Mouse (Mus musculus) liver, embryonic 12.5 days (tissue): ENCODE measurements at regions not wholly inside any gene's neighbourhood (a gene's known extent, or its start where the extent isn't known, plus 50 kb on each side); places are given as distances from the start of the nearest gene placed in this dataset.

Experiments used
- ATAC-seq: fragments of 200-750 bp; cut with Nextera tagmentation; 2 replicates; pipeline ENCODE4 v1.8.0; 2017; ENCODE audit warnings: moderate number of reproducible peaks, mild to moderate bottlenecking, moderate library complexity
- H3K27ac ChIP-seq: fragments of 300-500 bp; sonication (generic); 2 replicates; pipeline ENCODE4 v1.5.1; 2016; ENCODE audit warnings: mild to moderate bottlenecking
- H3K27me3 ChIP-seq: fragments of 300-500 bp; sonication (generic); replicated peaks from 2 replicates; pipeline ENCODE4 v1.6.1; 2016; ENCODE audit warnings: mild to moderate bottlenecking, moderate library complexity
- H3K36me3 ChIP-seq: fragments of 300-500 bp; sonication (generic); 2 replicates; pipeline ENCODE4 v1.6.1; 2016; ENCODE audit warnings: mild to moderate bottlenecking, moderate library complexity
- H3K4me1 ChIP-seq: fragments of 300-500 bp; sonication (generic); 2 replicates; pipeline ENCODE4 v1.6.1; 2016
- H3K4me2 ChIP-seq: fragments of 300-500 bp; sonication (generic); 2 replicates; pipeline ENCODE4 v1.6.1; 2016; ENCODE audit warnings: mild to moderate bottlenecking, moderate library complexity
- H3K4me3 ChIP-seq: fragments of 300-500 bp; sonication (generic); 2 replicates; pipeline ENCODE4 v1.5.1; 2016; ENCODE audit warnings: mild to moderate bottlenecking, moderate library complexity
- H3K9ac ChIP-seq: fragments of 300-500 bp; sonication (generic); 2 replicates; pipeline ENCODE4 v1.6.1; 2016; ENCODE audit warnings: mild to moderate bottlenecking, moderate library complexity
- H3K9me3 ChIP-seq: fragments of 300-500 bp; sonication (generic); replicated peaks from 2 replicates; pipeline ENCODE4 v1.6.1; 2016; ENCODE audit warnings: mild to moderate bottlenecking, moderate library complexity
- WGBS: fragments of 180-500 bp; shearing (Covaris S2); methylation state at CpG from one replicate; pipeline ENCODE4 v1.1.7; 2016; ENCODE audit not compliant: insufficient replicate concordance; 5-methylcytosine and 5-hydroxymethylcytosine counted together

DNA sequence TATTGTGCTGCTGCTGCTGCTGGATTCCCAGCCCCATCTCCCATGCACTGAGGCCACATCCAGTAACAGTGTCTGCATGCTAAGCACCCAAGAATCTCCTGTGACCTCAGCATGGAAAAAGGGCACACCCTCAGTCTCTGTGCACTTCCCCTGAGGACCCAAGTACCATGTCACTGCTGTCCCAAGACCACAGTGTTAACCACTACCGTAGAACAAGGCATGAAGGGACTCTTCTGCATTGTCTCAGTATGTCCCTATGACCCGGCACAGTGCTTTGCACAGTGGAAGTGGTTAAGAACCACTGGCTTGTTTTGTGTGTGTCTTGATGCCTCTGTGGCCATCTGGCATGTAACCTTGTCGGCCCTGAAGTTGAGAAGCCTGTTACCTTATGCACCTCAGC, 220.6 kb upstream of the Six2 start:
- ATAC-seq: no peak
- H3K9me3 ChIP-seq: 0 out of 2 replicates have a peak, but pooled peaks cover 5% of the 10 kb centered on the region
- no peaks in the 10 kb centered on the region for H3K4me1 ChIP-seq
- H3K27me3 ChIP-seq: no peaks in the 10 kb centered on the region
- no peak overlapping the region for H3K27ac ChIP-seq
- WGBS: 65% methylated on average over 3 of the region's 3 CpGs
- H3K4me2 ChIP-seq: no peak overlapping the region
- H3K9ac ChIP-seq: no peak overlapping the region
- no peaks in the 10 kb centered on the region for H3K36me3 ChIP-seq
- no peak overlapping the region for H3K4me3 ChIP-seq

DNA sequence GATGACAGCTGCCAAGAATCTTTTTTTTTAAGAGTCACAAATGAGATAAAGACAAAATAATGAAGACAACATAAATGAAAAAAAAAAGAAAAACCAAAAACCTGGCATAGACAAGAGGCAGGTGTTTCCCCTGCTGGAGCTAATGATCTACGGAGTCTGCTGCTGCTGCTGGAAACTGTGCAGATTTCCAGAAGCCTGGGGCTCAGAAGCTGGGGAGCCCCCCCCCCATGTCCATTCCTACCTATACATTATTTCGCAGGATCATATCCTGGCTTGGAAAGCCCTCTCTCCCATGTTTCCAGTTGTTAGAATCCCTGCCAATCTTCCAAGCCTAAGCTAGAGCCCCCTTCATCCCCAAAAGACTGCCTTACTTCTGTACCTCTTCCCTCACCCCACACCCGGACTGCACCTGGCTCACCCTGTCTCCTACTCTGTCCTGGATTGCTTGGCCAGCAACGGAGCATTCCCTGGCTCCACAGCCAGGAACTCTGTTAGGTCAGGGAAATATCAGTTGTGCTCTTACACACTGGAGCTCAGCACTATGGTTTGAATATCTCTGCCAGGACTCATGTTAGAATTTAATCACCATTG, 218.6 kb upstream of the Six2 start:
- no peaks in the 10 kb centered on the region for H3K27me3 ChIP-seq
- H3K4me1 ChIP-seq: no peaks in the 10 kb centered on the region
- no peak overlapping the region for H3K4me2 ChIP-seq
- no peak overlapping the region for H3K9ac ChIP-seq
- WGBS: 54% methylated on average over 4 of the region's 4 CpGs
- H3K9me3 ChIP-seq: 0 out of 2 replicates have a peak, but pooled peaks cover 5% of the 10 kb centered on the region
- no peak for ATAC-seq
- no peaks in the 10 kb centered on the region for H3K36me3 ChIP-seq
- H3K27ac ChIP-seq: no peak overlapping the region
- H3K4me3 ChIP-seq: no peak overlapping the region

DNA sequence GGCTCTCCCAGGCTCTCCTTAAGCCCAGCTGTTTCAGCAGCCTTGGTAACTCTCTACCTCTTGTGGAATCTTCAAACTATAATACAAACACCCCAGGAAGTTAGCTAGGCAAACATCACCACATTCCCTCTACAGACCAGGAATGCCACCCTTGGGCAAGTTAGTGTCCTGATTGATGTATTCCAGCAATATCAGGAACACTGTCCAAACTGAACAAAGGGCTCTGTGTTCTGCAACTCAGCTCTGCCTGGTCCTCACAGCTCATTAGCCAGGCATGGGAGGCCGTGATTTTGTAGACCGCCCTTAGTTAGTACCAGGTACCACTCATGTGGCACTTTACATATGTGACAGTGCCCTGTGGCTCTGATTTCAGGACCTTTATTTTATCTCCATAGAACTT, 214.5 kb upstream of the Six2 start:
- no peak overlapping the region for H3K27ac ChIP-seq
- 0 out of 2 replicates have a peak, but pooled peaks cover 5% of the 10 kb centered on the region for H3K9me3 ChIP-seq
- no peaks in the 10 kb centered on the region for H3K36me3 ChIP-seq
- H3K27me3 ChIP-seq: no peaks in the 10 kb centered on the region
- ATAC-seq: no peak
- no peaks in the 10 kb centered on the region for H3K4me1 ChIP-seq
- H3K9ac ChIP-seq: no peak overlapping the region
- WGBS: 79% methylated on average over 2 of the region's 2 CpGs
- no peak overlapping the region for H3K4me2 ChIP-seq
- no peak overlapping the region for H3K4me3 ChIP-seq

- Histone ChIP-seq H3K4me2 (no peak overlapping the region), H3K27ac (no peak overlapping the region), H3K4me3 (no peak overlapping the region), H3K4me1 (no peaks in the 10 kb centered on the region), H3K36me3 (no peaks in the 10 kb centered on the region), H3K9me3 (no peaks in the 10 kb centered on the region), H3K27me3 (no peaks in the 10 kb centered on the region), H3K9ac (no peak overlapping the region)
- WGBS: 62% methylated on average over 6 of the region's 6 CpGs
- no peak for ATAC-seq
These were observed 211.0 kb upstream of the Six2 start for GRCm38 (mm10) chr17:85899096-85899495.

DNA sequence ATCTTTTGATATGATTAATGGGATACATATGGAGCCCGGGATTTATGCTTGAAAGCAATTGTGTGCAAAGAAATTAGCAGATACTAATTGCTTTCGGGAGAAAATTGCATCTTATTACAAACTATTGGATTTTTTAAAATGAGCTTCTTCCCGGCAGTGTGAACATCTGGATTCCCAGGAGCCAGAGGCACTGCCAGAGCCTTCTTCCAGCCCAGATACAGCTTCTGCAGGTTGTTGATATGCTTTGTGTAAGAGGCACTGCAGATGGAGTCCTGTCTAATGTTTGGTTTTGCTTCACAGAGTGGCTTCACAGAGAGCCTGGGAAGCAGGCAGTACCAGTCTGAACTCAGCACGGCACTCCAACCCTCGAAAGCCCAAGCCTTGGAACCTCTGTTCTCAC, 207.9 kb upstream of the Six2 start:
- Histone ChIP-seq H3K4me3 (no peak overlapping the region), H3K9ac (no peak overlapping the region), H3K27ac (no peak overlapping the region), H3K9me3 (no peaks in the 10 kb centered on the region), H3K4me1 (no peaks in the 10 kb centered on the region), H3K27me3 (0 out of 2 replicates have a peak, but pooled peaks cover 11% of the 10 kb centered on the region), H3K36me3 (no peaks in the 10 kb centered on the region), H3K4me2 (no peak overlapping the region)
- ATAC-seq: no peak
- WGBS: 65% methylated on average over 5 of the region's 5 CpGs

GRCm38 (mm10) chr17:85891243-85891642, 203.2 kb upstream of the Six2 start:
- Histone ChIP-seq H3K27me3 (peaks cover 24% of the 10 kb centered on the region), H3K4me3 (no peak overlapping the region), H3K27ac (no peak overlapping the region), H3K9ac (no peak overlapping the region), H3K4me2 (no peak overlapping the region), H3K36me3 (no peaks in the 10 kb centered on the region), H3K4me1 (no peaks in the 10 kb centered on the region), H3K9me3 (no peaks in the 10 kb centered on the region)
- WGBS: 53% methylated on average over 2 of the region's 2 CpGs
- no peak for ATAC-seq

DNA sequence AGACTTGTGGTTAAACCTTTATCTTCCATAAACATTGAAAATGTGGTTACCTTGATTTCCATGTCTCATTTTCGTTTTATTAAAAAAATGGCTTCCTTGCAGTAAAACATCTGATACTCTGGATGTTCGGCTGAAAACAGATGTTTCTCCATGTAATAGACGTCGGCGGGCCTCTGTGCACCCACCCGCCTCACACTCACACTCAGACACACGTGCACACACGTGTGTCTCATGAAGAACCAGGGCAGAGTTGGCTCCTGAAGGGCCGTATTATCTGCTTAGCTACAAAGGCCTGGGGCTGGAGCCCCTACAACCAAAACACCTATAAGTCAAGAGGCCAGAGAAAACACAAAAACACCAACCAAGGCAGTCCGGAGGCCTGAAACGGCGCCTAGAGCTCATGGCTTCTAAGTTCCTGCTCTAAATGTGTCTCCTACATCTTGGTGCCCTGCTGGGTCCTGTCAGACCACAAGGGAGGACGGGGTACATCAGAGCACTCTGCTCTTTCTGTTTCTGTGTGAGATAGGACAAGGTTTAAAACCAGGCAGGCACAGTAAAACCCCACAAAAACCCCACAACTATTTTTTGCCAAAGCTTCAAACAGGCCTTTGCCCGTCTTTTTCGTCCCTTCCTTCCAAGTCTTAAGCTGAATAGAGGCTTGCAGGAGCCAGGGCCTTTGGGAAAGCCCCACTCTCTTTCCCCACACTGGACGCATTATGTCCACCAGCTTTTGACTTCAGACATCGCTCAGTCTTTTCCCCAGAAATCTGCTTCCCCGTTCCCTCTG, 201.9 kb upstream of the Six2 start:
- Histone ChIP-seq H3K4me2 (no peak overlapping the region), H3K9me3 (no peaks in the 10 kb centered on the region), H3K4me1 (no peaks in the 10 kb centered on the region), H3K4me3 (no peak overlapping the region), H3K27ac (no peak overlapping the region), H3K27me3 (peaks cover 32% of the 10 kb centered on the region), H3K36me3 (no peaks in the 10 kb centered on the region), H3K9ac (no peak overlapping the region)
- no peak for ATAC-seq
- 72% methylated on average over 18 of the region's 18 CpGs for WGBS

- 71% methylated on average over 10 of the region's 10 CpGs for WGBS
- no peak for ATAC-seq
- Histone ChIP-seq H3K4me3 (no peak overlapping the region), H3K4me2 (no peak overlapping the region), H3K27me3 (peaks cover 32% of the 10 kb centered on the region), H3K27ac (no peak overlapping the region), H3K36me3 (no peaks in the 10 kb centered on the region), H3K9me3 (no peaks in the 10 kb centered on the region), H3K4me1 (no peaks in the 10 kb centered on the region), H3K9ac (no peak overlapping the region)
These were observed 200.7 kb upstream of the Six2 start for GRCm38 (mm10) chr17:85888568-85889398.

DNA sequence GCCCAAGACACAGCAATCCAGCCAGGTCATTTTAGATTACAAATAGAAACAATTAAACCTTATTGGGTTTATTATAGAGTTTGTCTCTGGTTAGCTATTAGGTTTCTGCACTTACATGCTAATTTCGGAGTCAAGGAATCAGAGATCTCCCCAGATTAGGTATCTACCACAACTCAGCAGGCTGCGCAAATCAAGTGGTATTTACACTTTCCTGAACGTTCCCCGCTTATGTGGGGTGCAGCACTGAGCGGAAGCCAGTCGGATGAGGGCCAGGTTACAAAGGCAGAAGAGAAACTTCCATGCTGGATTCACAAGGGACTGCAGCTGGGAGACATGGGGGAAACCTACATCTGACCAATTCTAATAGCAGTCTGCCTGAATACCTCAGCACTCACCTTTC, 198.6 kb upstream of the Six2 start:
- H3K4me3 ChIP-seq: no peak overlapping the region
- H3K4me1 ChIP-seq: no peaks in the 10 kb centered on the region
- no peak for ATAC-seq
- 66% methylated on average over 6 of the region's 6 CpGs for WGBS
- peaks cover 35% of the 10 kb centered on the region for H3K27me3 ChIP-seq
- H3K4me2 ChIP-seq: no peak overlapping the region
- no peak overlapping the region for H3K27ac ChIP-seq
- H3K36me3 ChIP-seq: no peaks in the 10 kb centered on the region
- no peak overlapping the region for H3K9ac ChIP-seq
- no peaks in the 10 kb centered on the region for H3K9me3 ChIP-seq

- no peak overlapping the region for H3K9ac ChIP-seq
- H3K4me3 ChIP-seq: no peak overlapping the region
- no peak overlapping the region for H3K27ac ChIP-seq
- H3K9me3 ChIP-seq: no peaks in the 10 kb centered on the region
- 46% methylated on average over 4 of the region's 4 CpGs for WGBS
- no peak overlapping the region for H3K4me2 ChIP-seq
- H3K4me1 ChIP-seq: no peaks in the 10 kb centered on the region
- H3K27me3 ChIP-seq: peaks cover 33% of the 10 kb centered on the region
- no peaks in the 10 kb centered on the region for H3K36me3 ChIP-seq
- no peak for ATAC-seq
These were observed 198.2 kb upstream of the Six2 start for GRCm38 (mm10) chr17:85886237-85886636.

- no peak overlapping the region for H3K4me3 ChIP-seq
- no peak overlapping the region for H3K9ac ChIP-seq
- H3K4me1 ChIP-seq: no peaks in the 10 kb centered on the region
- peaks cover 23% of the 10 kb centered on the region for H3K27me3 ChIP-seq
- no peaks in the 10 kb centered on the region for H3K9me3 ChIP-seq
- H3K36me3 ChIP-seq: no peaks in the 10 kb centered on the region
- H3K27ac ChIP-seq: no peak overlapping the region
- peak; percentile 24; the same call in 1 of the 2 replicates for ATAC-seq
- H3K4me2 ChIP-seq: 0 out of 2 replicates have a peak overlapping the region, but pooled peaks have one; percentile 2
- WGBS: 68% methylated on average over 8 of the region's 8 CpGs
These were observed 193.6 kb upstream of the Six2 start for GRCm38 (mm10) chr17:85881636-85882170.

DNA sequence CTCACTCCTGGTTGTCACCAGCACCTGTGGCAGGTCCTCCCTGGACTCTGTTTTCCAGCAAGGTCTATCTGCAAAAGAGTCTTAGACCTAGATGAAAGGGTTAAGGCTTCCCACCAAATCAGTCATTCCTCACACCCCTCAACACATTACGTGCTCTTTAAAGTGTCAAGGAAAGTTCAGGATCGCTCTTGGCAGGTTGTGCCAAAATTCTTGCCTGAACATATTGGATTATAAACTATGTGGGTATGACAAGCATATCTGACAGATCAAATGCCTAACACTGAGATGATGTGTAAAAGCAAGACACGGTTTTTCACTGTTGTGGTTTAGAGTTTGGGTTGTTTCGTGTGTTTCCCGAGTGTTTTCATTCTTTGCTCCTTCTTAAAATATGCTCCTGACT, 193.0 kb upstream of the Six2 start:
- Histone ChIP-seq H3K4me1 (no peaks in the 10 kb centered on the region), H3K4me2 (no peak overlapping the region), H3K9me3 (no peaks in the 10 kb centered on the region), H3K27me3 (peaks cover 19% of the 10 kb centered on the region), H3K9ac (no peak overlapping the region), H3K36me3 (no peaks in the 10 kb centered on the region), H3K4me3 (no peak overlapping the region), H3K27ac (no peak overlapping the region)
- 70% methylated on average over 5 of the region's 5 CpGs for WGBS
- ATAC-seq: no peak
